Mouse (Mus musculus): ENCODE results near the gene Gm17622. TPM values are rescaled to one million over a fixed set of nuclear protein-coding genes. Genes with fewer than 3 reads are reported as not detected.

Gene Gm17622
- polyA plus RNA-seq (2014; fragmentation: Illumina TruSeq; extraction: RNeasy Lipid Tissue Mini Kit (QIAGEN cat#74804); ENCODE audit: low read depth, low replicate concordance) = not detected

DNA sequence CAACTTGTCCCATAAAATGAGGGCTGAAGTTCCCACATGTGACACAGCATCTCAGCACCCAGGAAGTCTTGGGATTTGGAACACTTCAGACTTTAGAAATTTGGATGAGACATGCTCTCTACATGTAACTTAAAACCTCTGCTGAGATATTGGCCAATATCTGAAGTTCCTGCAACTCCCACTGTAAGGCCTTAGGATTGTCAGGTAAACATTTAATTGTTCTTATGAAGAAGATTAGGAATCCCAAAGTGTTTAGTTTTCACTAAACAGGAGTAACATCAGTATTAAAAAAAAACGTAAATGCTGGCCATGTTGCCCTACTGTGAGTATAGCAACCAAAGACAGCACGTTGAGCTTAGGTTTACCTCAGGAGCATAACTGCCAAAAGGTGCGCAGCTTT is at the start of gene Gm17622:
Gene Gm17622 (plus strand): TSS at position 301 of the 400 bp plus-strand sequence.

DNA sequence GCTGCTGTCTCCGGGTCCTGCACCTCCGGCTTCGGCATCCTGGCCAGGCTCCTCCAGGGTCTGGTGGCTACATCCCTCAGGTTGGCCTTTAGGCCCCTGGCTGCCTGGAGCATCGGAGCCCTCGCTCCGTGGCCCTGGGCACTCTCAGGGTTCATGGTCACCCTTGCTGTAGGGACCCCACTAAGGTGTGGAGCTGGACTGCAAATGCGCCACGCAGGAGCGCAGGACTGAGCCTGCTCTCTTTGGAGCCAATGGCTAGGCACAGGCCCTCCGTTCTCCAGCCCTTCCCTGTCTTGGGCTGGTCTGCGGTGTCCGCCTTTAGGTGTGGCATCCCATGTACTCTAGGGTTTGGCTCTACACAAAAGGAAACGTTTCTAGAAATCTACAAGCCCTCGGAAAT is 19.6 kb upstream of the Gm17622 start, which contains the start of gene Ankdd1b:
Gene Ankdd1b (minus strand): TSS at position 242 of the 400 bp plus-strand sequence.

Other genes with a start within 250 kb of the Gm17622 start
- gene Poc5, start 102.4 kb upstream of the Gm17622 start, polyA plus RNA-seq (2014; fragmentation: Illumina TruSeq; extraction: RNeasy Lipid Tissue Mini Kit (QIAGEN cat#74804); ENCODE audit: low read depth, low replicate concordance) = 2.5 TPM
- not detected for gene Ankdd1b, start 19.5 kb upstream of the Gm17622 start, polyA plus RNA-seq (2014; fragmentation: Illumina TruSeq; extraction: RNeasy Lipid Tissue Mini Kit (QIAGEN cat#74804); ENCODE audit: low read depth, low replicate concordance)
- 6.1 TPM for gene Polk, start 51.8 kb downstream of the Gm17622 start, polyA plus RNA-seq (2014; fragmentation: Illumina TruSeq; extraction: RNeasy Lipid Tissue Mini Kit (QIAGEN cat#74804); ENCODE audit: low read depth, low replicate concordance)
- gene Col4a3bp, start 51.9 kb downstream of the Gm17622 start, polyA plus RNA-seq (2014; fragmentation: Illumina TruSeq; extraction: RNeasy Lipid Tissue Mini Kit (QIAGEN cat#74804); ENCODE audit: low read depth, low replicate concordance) = 43.7 TPM
- 64.7 TPM for gene Hmgcr, start 180.2 kb downstream of the Gm17622 start, polyA plus RNA-seq (2014; fragmentation: Illumina TruSeq; extraction: RNeasy Lipid Tissue Mini Kit (QIAGEN cat#74804); ENCODE audit: low read depth, low replicate concordance)